Mouse (Mus musculus) G1E-ER4 (cell line): ENCODE data around the gene Armh4. TPM values are rescaled to one million over a fixed set of nuclear protein-coding genes. Genes with fewer than 3 reads are reported as not detected.

Experiments used
- GATA1 ChIP-seq: IDR thresholded peaks from one replicate; pipeline ENCODE4 v1.8.0; 2012; ENCODE audit warnings: low read length, inconsistent platforms
- polyA plus RNA-seq: library from polyadenylated mRNA; stranded (reverse); fragments of >175 nt; gene quantifications from 2 replicates; pipeline ENCODE4 v1.2.3, GENCODE M21; 2012

Gene Armh4
- not detected in 2 replicates for polyA plus RNA-seq

DNA sequence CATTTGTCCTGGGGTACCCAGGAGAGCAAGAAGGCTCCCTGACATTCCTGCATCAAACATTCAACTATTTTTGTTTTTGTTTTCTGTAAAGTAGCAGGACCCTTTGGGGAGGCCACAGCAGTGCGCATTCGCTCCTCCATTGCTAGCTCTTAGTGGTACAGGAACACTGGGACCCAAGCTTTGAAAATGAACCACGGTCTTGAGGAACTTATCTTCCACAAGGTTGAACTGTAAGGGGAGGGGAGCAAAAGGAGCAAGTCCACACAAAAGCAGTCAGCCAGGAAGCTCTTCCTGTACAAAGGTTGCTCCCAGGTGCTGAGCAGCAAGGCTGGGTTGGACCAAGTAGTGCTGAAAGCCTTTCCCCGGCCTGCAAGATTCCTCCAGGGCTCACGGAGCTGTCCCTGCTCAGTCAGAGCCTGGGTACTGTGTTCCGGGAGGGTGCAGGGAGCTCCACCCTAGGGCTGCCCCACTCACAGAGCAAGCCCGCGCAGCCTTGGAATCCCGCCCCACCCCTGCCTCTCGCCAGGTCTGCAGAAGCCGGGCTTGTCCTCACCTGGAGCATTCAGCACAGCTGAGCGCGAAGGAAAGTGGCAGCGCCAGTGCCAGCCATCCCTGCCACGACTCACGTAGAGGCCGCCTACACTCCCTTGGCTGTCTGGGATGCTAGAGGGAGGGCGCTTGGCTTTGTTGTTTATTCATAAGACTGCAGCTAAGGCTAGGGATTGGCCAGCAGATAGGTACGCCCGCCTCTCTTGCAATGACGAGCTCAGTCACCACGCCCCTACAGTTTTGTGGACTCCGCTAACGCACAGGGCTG lies at the start of gene Armh4:
Gene Armh4 (minus strand): TSS at position 669 of the 817 bp plus-strand sequence.
- TF ChIP-seq GATA1, result no peak

DNA sequence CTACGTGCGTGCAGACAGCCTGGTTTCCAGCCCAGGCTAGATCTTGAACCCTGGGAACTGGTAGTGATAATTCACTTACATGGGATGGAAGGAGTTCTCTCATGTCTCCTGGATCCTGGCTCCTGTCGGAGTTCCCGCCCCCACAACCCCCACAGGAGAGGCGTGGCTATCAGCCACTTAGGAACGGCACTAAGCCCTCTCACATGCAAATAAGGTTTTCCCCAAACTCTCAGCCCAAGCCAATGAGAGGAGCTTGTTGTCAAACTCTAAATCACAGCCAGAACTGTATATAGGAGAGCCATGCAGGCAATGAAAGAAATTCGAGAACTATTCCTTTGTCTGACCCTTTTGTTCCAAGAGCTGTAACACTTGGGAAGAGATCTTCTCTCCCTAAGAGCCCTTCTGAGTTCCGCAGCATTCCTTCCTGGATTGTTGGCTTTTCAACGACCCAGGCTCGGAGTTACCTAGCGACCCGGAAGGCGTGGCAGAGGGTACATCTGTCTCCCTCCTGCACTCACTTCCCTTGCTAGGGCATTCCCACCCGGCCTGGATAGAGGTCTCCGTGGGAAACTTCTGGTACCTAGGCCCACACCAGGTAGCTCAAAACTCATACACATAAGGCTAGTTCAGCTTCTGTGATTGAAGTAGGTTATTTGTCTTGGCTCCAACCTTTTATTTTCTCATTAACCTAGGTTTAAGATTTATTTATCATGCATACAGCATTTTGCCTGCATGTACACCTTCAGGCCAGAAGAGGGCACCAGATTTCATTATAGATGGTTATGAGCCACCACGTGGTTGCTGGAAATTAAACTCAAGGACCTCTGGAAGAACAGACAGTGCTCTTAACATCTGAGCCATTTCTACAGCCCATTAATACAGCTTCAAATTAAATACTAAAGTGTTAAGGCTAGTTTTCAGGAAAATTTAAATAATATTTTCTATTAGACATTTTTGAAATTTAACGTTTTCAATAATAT lies 46.3 kb upstream of the Armh4 start:
- no peak for TF ChIP-seq GATA1

DNA sequence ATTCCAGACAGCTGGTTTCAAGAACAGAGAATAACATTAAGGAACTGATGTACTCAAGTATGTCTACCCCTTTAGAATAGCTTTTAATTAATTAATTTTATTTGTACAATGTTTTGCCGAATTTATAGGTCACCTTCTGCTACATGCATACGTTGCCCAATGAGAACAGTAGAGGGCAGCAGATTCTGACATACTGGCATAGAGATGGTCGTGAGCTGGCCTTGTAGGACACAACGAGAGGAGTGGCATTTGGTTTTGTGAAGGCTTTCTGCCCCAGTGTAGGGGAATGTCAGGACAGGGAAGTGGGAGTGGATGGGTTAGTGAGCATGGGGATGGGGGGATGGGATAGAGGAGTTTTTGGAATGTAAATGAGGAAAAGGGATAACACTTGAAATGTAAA lies 18.3 kb upstream of the Armh4 start:
- TF ChIP-seq GATA1, result no peak

DNA sequence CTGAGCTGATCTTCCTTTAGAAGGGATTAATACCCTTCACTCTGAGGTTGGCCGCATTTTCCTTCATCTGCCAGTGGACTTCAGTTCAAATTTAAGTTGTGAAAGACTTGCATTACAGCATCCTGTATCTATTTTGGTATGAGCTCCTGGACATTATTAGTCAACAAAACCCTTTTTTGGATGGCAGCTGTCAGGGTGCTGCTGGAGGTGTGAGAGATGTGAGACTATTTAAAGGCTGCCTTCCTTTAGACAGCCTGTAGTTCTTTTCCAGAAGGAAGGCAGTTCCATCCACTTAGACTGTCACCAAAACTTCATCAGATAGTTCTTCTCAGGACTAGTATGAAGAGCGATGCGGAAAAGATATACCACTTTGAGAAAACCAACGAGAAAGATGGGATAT lies 10.8 kb upstream of the Armh4 start:
- no peak for TF ChIP-seq GATA1

DNA sequence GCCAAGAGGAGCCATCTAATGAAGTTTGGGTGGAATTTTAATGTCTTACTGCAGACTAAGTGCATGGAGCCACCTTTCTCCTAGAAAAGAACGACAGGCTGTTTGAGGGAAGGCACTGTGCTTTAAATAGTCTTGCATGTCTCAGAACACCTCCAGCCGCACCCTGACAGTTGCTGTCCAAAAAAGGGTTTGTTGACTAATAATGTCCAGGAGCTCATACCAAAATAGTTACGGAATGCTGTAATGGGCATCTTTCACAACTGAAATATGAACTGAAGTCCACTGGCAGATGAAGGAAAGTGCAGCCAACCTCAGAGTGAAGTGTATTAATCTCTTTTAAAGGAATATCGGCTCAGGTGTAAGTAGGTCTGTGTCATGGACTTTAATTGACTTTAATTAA lies 7.4 kb upstream of the Armh4 start:
- no peak for TF ChIP-seq GATA1

DNA sequence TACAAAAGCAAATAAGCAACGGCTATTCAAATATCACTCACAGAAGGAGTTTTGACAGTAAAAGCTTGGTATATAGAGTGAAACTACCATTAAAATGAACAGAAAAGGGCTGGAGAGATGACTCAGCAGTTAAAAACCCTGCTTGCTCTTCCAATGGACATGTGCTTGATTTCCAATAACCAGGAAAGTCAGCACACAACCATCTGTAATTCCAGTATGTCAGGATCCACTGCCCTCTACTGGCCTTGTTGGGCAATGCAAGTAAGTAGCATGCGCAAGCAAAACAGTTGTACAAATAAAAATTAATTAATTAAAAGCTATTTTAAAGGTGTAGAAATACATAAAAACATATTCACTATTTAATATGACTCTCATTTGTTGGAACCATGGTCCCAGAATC lies 2.6 kb upstream of the Armh4 start:
- no peak for TF ChIP-seq GATA1

DNA sequence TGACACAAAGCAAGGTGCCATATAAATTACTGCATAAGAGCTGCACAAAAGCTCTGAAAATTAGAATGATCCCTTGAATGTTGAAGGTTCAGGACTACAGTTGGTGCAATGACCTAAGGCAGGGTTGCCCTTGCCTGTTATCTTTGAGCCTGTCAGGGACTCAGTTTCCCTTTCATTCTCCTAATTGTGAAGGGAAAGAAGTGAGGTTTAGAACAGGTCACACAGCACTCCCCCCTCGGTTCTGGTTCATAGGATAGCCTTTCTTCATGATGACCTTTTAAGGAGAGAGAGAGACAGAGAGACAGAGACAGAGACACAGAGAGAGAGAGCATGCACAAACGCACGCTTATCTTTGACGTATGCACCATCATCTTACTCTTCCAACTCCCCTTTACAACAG lies 683 bp upstream of the Armh4 start:
- no peak for TF ChIP-seq GATA1

DNA sequence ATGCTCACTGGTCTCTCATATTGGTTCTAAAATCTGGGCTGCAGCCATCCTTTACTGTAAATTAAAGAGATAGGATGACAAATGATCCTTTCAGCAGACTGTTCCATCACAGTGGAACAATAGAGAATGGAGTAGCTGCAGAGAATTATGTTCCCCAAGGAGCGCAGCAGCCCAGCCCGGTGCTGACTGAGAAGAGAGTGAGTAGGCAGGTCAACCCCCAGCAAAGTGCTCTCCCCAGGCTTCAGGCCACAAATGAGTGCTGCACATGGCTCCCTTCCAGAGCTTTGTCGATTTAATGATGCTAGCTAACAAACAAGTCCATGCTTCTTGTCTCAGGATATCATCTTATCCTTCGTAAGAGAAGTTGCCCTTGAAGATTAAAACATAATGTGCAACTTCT lies 2.8 kb downstream of the Armh4 start:
- TF ChIP-seq GATA1, result no peak

DNA sequence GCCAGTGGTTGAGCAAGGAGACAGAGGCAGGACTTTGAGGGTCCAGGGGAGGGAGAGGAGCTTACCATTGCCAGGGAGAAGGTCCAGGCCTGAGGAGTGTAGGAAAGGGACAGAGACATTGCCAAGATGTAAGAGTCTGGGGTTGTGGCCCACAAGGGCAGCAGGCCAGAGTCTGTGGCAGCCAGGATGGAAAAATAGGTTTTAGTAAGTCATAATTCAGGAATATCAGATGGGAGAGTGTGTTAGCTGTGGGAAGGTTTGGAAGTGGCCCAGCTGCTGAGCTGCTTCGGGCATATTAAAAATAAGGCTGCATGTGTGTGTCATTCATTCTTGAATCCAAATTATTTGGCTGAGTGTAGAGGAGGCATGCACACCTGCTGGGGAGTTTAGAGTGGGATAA lies 11.4 kb downstream of the Armh4 start:
- TF ChIP-seq GATA1, result no peak

DNA sequence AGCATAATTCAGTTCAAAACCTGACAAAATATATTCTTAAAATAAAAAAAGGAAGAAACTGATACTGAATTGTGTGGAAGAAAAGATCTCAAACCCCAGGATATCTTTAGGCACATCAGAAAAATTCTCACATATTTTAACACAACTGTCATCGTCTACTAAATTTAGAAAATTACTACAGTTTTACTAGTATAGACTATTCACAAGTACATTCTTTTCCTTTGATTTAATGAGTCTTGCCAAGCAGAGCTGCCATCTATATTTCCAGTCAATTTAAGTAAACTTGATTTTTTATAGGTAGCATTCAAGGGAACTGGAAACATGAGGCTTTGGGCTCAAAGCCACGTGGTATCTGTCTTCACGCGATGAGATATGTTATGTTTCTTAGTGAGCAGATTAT lies 16.6 kb downstream of the Armh4 start:
- TF ChIP-seq GATA1, result no peak

DNA sequence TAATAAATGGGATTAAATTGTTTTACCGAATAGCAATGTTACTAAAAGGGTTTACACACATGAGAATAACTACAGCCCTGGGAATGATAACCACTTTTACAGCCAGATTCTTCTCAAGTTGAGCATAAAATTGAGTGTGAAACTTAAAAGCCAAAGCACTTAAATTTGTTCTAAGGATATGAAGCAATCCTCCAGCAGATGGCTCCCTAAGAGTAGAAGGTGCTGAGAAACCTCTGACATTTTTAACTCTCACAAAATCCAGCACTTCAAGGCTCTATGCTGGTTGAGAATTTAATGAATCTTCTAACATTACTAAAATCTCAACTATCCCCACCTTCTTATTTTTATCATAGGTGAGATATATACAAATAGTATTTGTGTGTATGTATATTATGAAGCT lies 27.3 kb downstream of the Armh4 start:
- TF ChIP-seq GATA1, result no peak

DNA sequence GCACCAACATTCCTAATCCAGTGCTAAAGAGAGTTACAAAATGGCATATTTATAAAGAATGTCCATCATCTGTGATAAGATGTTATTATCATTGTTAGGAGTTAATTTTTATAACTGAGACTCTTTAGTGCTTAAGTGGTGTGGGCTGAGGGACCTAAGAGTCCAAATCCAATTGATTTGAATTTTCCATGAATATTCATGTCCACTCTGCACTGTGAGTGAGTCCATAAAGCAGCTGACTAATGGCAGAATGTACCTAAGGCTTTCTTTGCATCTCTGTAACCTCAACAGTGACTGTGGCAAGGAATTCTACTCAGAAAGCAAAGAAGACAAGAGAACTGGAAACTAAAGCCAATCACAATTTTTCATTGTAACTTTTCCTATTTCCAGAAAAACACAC lies 30.6 kb downstream of the Armh4 start:
- TF ChIP-seq GATA1, result no peak

DNA sequence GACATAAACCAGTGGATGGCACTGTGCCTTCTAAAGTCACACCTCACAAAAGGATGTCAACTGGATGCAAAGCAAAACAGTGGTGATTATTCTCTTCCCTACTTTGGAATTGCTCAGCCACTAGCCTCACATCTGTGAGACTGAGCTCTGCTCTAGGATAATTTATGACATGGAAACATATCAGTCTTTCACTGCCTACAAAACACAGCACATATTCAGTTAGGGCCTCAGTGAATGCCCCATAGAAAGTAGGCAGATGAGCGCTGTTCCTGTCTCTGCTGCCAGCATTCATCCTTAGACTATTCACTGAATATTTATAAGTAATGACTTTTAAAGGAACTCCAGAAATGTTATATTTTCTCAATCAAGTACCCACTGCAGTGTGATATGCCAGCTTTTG lies 37.3 kb downstream of the Armh4 start:
- no peak for TF ChIP-seq GATA1

DNA sequence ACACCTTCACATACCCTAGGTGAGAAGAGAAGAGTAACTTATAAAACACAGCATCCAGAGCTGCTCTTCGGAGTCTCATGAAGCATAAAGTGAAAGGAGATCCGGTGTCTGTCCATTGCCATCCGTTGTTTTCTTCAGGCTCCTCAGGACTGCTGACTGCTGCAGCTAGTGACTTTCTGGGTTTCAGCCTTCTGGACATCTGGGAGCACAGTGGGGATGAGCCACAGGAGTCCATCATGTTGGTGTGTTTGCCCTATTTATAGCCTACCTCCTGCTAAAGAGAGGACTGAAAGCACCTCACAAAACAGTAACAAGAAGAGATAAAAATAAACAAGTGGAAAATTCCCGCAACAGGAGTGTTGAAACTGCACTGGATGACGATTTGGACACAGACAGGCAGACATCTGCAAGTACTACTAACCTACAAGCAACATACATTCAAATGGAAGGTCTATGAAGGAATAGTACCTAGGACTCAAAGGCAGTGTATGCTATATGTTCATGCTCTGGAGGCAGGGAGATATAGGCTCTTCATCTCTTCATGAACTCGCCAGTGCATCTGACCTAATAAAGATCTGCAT lies 39.1 kb downstream of the Armh4 start:
- TF ChIP-seq GATA1, result no peak

DNA sequence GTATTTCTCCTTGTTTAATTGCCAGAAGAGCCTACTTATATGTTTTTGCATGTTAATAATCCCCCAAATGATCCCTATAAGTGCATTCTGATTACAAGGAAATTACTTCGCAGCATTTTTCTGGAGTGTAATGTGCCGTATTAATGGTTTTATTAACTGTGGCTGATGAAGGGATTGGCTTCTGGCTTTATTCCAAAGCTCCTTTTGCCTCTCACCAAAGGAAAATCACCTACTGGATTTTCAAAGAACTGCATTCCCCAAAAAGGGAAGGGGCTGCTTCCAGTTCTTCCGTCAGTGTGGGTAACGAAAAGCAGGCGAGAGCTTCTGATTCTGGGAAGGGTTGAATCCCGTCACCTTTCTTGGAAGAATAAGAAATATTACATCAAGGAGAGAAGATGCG lies 43.9 kb downstream of the Armh4 start:
- TF ChIP-seq GATA1, result no peak

DNA sequence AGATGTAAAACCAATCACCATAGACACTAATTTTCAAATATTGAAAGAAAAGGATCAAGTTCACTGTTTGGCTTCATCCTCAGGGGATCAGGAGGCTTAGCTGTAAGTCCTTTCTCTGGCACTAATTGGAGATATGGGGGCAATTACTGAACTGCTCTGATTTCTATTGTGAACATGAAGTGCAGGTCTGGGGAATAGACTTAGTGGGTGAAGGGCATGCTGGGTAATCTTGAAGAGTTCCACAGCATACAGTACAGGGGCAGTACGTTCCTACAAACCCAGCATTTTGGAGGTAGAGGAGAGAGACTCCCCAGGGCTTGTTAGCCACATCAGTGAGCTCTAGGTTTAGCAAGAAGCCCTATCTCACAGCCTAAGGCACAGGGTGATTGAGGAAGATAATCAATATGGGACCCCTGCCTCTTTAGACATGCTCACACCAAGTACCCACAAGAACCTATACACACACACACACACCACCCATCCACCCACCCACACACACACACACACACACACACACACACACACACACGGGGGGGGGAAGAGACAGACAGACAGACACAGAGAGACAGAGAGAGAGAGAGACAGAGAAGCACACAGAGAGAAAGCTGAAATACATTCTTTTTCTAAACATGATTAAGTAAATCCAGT lies 44.6 kb downstream of the Armh4 start:
- TF ChIP-seq GATA1, result no peak
